Mouse (Mus musculus) brain, embryonic 14.5 days (tissue): ENCODE measurements at regions not wholly inside any gene's neighbourhood (a gene's known extent, or its start where the extent isn't known, plus 50 kb on each side); places are given as distances from the start of the nearest gene placed in this dataset.

Source experiments
- CTCF ChIP-seq: fragments of 200-500 bp; IDR thresholded peaks from 2 replicates; pipeline ENCODE4 v1.5.1; 2012; ENCODE audit warnings: inconsistent platforms, mild to moderate bottlenecking, moderate library complexity, borderline replicate concordance; ENCODE audit not compliant: insufficient read depth, insufficient read length; ENCODE audit errors: extremely low read depth
- POLR2A ChIP-seq: fragments of 200-500 bp; IDR thresholded peaks from 2 replicates; pipeline ENCODE4 v1.6.1; 2012; ENCODE audit warnings: mild to moderate bottlenecking, inconsistent platforms, borderline replicate concordance; ENCODE audit not compliant: poor library complexity, insufficient read depth, insufficient read length, severe bottlenecking; ENCODE audit errors: extremely low read depth

GRCm38 (mm10) chr3:137755391-137755790 is 84.1 kb downstream of the Gm21962 start:
- no peak for TF ChIP-seq CTCF
- TF ChIP-seq POLR2A, result no peak
